Mouse (Mus musculus) CD8-positive naive resting alpha-beta T cell, adult 2 months (primary cell): ENCODE results near the gene Gm5615.

Experiments
- DNase-seq, 2 experiments: peaks; one replicate each; pipeline ENCODE4 v3.0.0; 2022; ENCODE audit warnings: low read depth in 2 of 2, low spot score in 2 of 2

The Gm5615 gene

DNA sequence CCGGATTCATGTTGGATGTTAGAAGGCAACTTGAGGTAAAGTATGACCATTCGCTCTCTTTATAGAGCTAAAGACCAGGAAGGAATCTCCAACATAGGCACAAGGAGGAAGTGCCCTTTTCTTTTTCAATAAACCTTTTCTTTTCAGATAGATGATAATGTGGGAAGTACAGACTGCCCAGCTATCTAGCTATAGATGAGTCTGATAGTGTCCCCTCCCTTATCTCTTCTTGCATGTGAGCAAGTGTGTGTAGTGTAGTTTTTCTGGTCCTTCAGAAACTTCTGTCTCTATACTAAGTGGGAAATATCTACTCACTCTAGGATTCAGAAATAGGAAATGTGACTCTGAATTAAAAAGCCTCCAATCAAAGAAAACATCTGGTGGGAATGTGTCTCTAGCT lies at the start of gene Gm5615:
Gene Gm5615, minus strand, starts transcription at position 101 of the 400 bp plus-strand sequence.
- no peak for DNase-seq

DNA sequence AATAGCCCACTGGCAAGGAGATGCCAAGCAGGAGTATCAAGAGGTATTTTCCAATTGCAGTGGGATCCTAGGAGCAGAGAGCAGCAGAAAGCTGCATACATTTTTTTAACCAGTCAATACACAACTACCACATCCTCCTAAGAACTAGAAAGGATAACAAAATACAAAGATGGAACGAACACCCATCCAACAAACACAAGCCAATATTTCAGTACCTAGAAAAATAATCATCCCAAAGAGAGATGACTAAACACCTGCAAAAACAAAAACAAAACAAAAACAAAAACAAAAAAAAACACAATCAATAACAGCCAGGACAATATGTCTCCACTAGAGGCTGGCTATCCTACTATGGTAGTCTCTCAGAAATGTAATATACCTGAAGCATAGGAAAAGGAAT lies 40.8 kb upstream of the Gm5615 start, which contains the start of gene Gm17689:
Gene Gm17689, minus strand, starts transcription at position 101 of the 400 bp plus-strand sequence.
- DNase-seq: no peak

DNA sequence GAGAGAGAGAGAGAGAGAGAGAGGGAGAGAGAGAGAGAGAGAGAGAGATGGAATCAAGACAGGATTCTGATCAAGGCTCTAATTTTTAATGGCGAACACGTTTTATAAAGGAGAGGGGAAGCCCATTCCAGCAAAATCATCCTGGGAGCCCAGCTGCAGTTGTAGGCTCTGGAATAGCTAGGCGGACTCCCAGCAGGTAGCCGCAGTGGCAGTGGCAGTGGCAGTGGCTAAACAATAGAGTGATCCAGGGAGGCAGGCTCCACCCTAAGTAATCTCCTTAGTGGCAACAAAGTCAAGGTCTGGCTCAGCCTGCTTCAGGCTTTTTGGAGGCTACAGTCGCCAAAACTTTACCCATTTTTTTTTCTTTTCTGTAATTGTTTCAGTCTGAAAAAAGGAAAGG lies 37.6 kb downstream of the Gm5615 start:
- DNase-seq: no peak

DNA sequence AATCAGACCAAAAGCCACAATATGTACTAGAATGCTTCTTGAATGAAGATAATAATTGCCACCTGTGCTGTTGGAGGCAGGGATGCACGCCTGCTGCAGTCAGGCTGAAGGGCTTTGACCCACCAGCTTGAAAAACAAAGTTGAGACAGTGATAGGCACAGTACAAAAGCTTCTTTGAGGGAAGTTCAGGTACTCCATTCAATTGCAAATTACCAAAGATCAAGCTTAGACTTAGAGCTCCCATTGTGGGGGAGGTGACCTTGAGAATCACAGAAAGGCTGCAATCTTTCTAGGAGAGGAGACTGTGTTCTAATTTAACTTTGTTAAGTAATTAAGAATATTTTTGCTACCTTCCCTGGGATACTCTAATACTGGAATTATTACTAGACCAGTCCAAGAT lies 45.9 kb downstream of the Gm5615 start:
- DNase-seq: no peak

DNA sequence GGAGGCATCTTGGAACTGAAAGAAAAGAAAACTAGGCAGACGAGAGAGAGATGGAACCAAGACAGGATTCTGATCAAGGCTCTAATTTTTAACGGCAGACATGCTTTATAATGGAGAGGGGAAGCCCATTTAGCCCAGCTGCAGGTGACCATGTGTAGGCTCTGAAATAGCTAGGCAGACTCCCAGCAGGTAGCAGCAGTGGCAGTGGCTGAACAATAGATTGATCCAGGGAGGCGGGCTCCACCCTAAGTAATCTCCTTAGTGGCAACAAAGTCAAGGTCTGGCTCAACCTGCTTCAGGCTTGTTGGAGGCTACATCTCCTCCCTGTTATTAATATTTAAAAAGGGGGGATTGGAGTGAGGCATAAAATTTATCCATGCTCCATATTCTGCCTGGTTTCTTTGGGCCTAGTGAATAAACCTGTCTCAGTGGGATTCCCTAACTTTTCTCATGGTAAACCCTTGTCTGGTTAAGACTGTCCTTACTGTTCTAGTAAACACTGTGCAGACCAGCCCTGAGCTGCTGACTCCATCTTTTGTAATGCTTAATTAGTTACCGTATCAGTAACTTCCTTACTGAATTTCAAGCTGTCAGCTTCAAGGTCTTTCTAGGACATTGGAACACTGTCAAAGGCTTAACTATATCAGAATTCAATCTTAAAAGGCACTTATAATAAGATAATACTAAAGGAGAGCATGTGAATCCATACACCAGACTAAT lies 47.1 kb downstream of the Gm5615 start:
- no peak for DNase-seq
